ENCODE assay signal across 11 mouse cellular contexts in the genomic region with DNA sequence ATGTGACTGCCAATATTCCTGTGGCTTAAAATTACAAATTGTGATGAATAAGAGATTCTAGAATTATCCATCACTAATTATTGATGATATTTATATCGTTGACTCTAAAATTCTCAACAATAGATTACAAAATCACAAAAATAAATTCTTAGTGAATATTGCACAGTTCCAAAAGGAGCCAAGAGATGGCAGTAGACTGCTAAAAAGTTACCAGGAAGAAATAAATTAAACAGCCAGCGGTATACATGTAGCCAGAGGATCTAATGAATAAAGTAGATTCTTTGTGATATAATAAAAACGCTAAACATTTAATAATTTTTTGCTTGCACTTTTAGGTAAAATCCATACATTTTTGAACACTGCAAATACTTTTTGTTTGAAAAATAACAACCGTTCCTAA.
A peak's percentile ranks its signal among the peaks of the same experiment; 100 is the strongest.
DNase-seq lines count a peak whose midpoint lies in the region; ATAC-seq and TF ChIP-seq lines count a peak whose summit lies in the region.
"Had no signal": no experiment of that assay in that cellular context is flagged by ENCODE, and none has a peak within 500 bp of the region (broad histone marks: within the 10 kb centered on the region; RNA-seq: fewer than 3 reads in every experiment).

No protein-coding gene starts in this region.

- no peak overlapping the region for H3K4me2 ChIP-seq in hindbrain, postnatal 0 days (ENCODE audit: low read depth, low read length)
- no peak overlapping the region for H3K4me2 ChIP-seq in hindbrain, embryonic 13.5 days
- H3K4me2 ChIP-seq in lung, postnatal 0 days (replicated peaks; ENCODE audit: low read depth, low read length) = no peak overlapping the region
- H3K4me2 ChIP-seq: liver, embryonic 15.5 days; midbrain, embryonic 15.5 days had no signal

- H3K9ac ChIP-seq in hindbrain, postnatal 0 days (replicated peaks; ENCODE audit: low read length) = no peak overlapping the region
- H3K9ac ChIP-seq in hindbrain, embryonic 13.5 days = no peak overlapping the region
- no peak overlapping the region for H3K9ac ChIP-seq in lung, postnatal 0 days (replicated peaks; ENCODE audit: low read depth)
- H3K9ac ChIP-seq: liver, embryonic 15.5 days; midbrain, embryonic 15.5 days had no signal

- ATAC-seq in hindbrain, postnatal 0 days = no peak
- no peak for ATAC-seq in hindbrain, embryonic 13.5 days (ENCODE audit: low FRiP score)
- ATAC-seq in lung, postnatal 0 days = no peak
- ATAC-seq: inflammation-experienced regulatory T-cells, adult 6 months; midbrain, embryonic 15.5 days had no signal

- 43% methylated on average over 4 of the region's 4 CpGs for WGBS in hindbrain, postnatal 0 days
- 46% methylated on average over 4 of the region's 4 CpGs for WGBS in hindbrain, embryonic 13.5 days
- 38% methylated on average over 4 of the region's 4 CpGs for WGBS in lung, postnatal 0 days
- WGBS in lung, adult 2 months = 34% methylated on average over 4 of the region's 4 CpGs

- H3K4me1 ChIP-seq in hindbrain, postnatal 0 days (ENCODE audit: insufficient read depth, low read length) = no peaks in the 10 kb centered on the region
- H3K4me1 ChIP-seq in hindbrain, embryonic 13.5 days (replicated peaks) = no peaks in the 10 kb centered on the region
- H3K4me1 ChIP-seq in lung, postnatal 0 days (ENCODE audit: insufficient read depth, low read depth, low read length) = no peaks in the 10 kb centered on the region
- no peaks in the 10 kb centered on the region for H3K4me1 ChIP-seq in lung, adult 2 months (ENCODE audit: control insufficient read depth, insufficient read depth, low read length)
- H3K4me1 ChIP-seq: liver, embryonic 15.5 days; midbrain, embryonic 15.5 days had no signal

- TF ChIP-seq EP300 in lung, postnatal 0 days (IDR thresholded peaks at IDR 0.05) = no peak

- DNase-seq in hindbrain, postnatal 0 days (ENCODE audit: low spot score) = peak; percentile 50
- peak; percentile 20 for DNase-seq in lung, postnatal 0 days (ENCODE audit: low spot score)
- no peak for DNase-seq in lung, adult 2 months
- peak; percentile 3 for DNase-seq in c-Kit-positive CD71-negative TER-119-negative erythroid progenitor cells, embryonic 14.5 days (ENCODE audit: low read depth)
- peak; percentile 21 for DNase-seq in retina, postnatal 1 day
- no peak for DNase-seq in cerebellum, postnatal 4 days (ENCODE audit: low spot score in 2 of 2)
- DNase-seq: adrenal gland, postnatal 36 days had no signal

- no peaks in the 10 kb centered on the region for H3K27me3 ChIP-seq in hindbrain, postnatal 0 days (ENCODE audit: insufficient read depth, low read length)
- H3K27me3 ChIP-seq in hindbrain, embryonic 13.5 days = no peaks in the 10 kb centered on the region
- no peaks in the 10 kb centered on the region for H3K27me3 ChIP-seq in lung, postnatal 0 days (replicated peaks; ENCODE audit: insufficient read depth, low read length)
- H3K27me3 ChIP-seq: liver, embryonic 15.5 days; midbrain, embryonic 15.5 days had no signal

- H3K36me3 ChIP-seq in hindbrain, postnatal 0 days (ENCODE audit: insufficient read depth, low read length) = no peaks in the 10 kb centered on the region
- H3K36me3 ChIP-seq in hindbrain, embryonic 13.5 days = no peaks in the 10 kb centered on the region
- no peaks in the 10 kb centered on the region for H3K36me3 ChIP-seq in lung, postnatal 0 days (ENCODE audit: insufficient read depth, low read length)
- H3K36me3 ChIP-seq: liver, embryonic 15.5 days; midbrain, embryonic 15.5 days had no signal

- peak; percentile 57 for TF ChIP-seq CTCF in hindbrain, postnatal 0 days (IDR thresholded peaks at IDR 0.05; ENCODE audit: low read depth)
- peak; percentile 40 for TF ChIP-seq CTCF in lung, postnatal 0 days (IDR thresholded peaks at IDR 0.05)
- no peak for TF ChIP-seq CTCF in lung, adult 2 months (IDR thresholded peaks at IDR 0.05; ENCODE audit: insufficient read depth, low read length)

- TF ChIP-seq POLR2A in lung, adult 2 months (IDR thresholded peaks at IDR 0.05; ENCODE audit: borderline replicate concordance, extremely low read depth, low read depth, low read length) = no peak

- no peak overlapping the region for H3K4me3 ChIP-seq in hindbrain, postnatal 0 days (ENCODE audit: low read length)
- H3K4me3 ChIP-seq in hindbrain, embryonic 13.5 days = no peak overlapping the region
- no peak overlapping the region for H3K4me3 ChIP-seq in lung, postnatal 0 days (ENCODE audit: low read depth, low read length)
- no peak overlapping the region for H3K4me3 ChIP-seq in lung, adult 2 months (replicated peaks; ENCODE audit: extremely low read depth, low read depth, low read length)
- H3K4me3 ChIP-seq: liver, embryonic 15.5 days; midbrain, embryonic 15.5 days had no signal

- no peaks in the 10 kb centered on the region for H3K9me3 ChIP-seq in hindbrain, postnatal 0 days (ENCODE audit: low read length)
- H3K9me3 ChIP-seq in hindbrain, embryonic 13.5 days = no peaks in the 10 kb centered on the region
- no peaks in the 10 kb centered on the region for H3K9me3 ChIP-seq in lung, postnatal 0 days (ENCODE audit: low read length)
- H3K9me3 ChIP-seq: liver, embryonic 15.5 days; midbrain, embryonic 15.5 days had no signal

- H3K27ac ChIP-seq in hindbrain, postnatal 0 days = no peak overlapping the region
- H3K27ac ChIP-seq in hindbrain, embryonic 13.5 days = no peak overlapping the region
- H3K27ac ChIP-seq in lung, postnatal 0 days (ENCODE audit: low read length) = no peak overlapping the region
- H3K27ac ChIP-seq: liver, embryonic 15.5 days; midbrain, embryonic 15.5 days had no signal

Comparison
In these comparisons a context has a peak if more than half of its experiments do, and no peak if none do; other contexts are left out.
1. DNase-seq: peak in hindbrain, postnatal 0 days (single experiment), lung, postnatal 0 days (single experiment), c-Kit-positive CD71-negative TER-119-negative erythroid progenitor cells, embryonic 14.5 days (single experiment) and retina, postnatal 1 day (single experiment); none in lung, adult 2 months (single experiment) and cerebellum, postnatal 4 days (0 of 2).